14 mouse cellular contexts compared by ENCODE assay signal in the genomic region with DNA sequence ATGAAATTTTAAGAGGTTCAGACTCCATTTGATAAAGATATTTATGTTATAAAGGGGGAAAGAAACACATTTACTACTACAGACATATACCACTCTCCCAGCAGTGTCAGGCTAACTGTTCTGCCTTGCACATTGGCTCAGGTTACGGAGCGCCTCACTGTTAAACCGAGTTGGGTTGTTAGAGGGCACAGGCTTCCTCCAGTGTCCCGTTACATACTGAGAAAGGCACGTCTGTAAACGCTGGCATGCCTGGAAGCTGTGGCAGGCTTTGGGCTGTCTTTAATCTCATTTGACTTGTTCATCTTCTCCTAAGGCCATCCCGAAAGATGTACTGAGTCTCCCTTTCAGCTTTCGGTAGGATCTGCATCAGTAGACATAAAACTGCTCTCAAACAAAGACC.
DNase-seq lines count a peak whose midpoint lies in the region; ATAC-seq and TF ChIP-seq lines count a peak whose summit lies in the region.
"Had no signal": no experiment of that assay in that cellular context is flagged by ENCODE, and none has a peak within 500 bp of the region (broad histone marks: within the 10 kb centered on the region; RNA-seq: fewer than 3 reads in every experiment).

No protein-coding gene starts in this region.

- H3K4me2 ChIP-seq in midbrain, embryonic 12.5 days (replicated peaks) = 0 out of 2 replicates have a peak overlapping the region, but pooled peaks have one; percentile 23
- H3K4me2 ChIP-seq: heart, embryonic 12.5 days; hindbrain, embryonic 15.5 days; stomach, embryonic 15.5 days had no signal

- 8% methylated on average over 8 of the region's 8 CpGs for WGBS in midbrain, embryonic 12.5 days

- peak; percentile 51 for DNase-seq in gastrocnemius, adult 18-20 months (ENCODE audit: low spot score)
- no peak for DNase-seq in gastrocnemius, postnatal 25 days
- DNase-seq in brain, embryonic 14.5 days (ENCODE audit: low read depth) = peak; percentile 46
- DNase-seq in forelimb bud, embryonic 11.5 days (ENCODE audit: low read depth, low spot score) = peak; percentile 69
- no peak for DNase-seq in cerebellum, adult 11-12 months
- no peak for DNase-seq in cerebellum, postnatal 10 days
- DNase-seq in left cerebral cortex, adult 8-10 months (ENCODE audit: low spot score in 2 of 2) = no peak
- DNase-seq: cerebellum, adult 9-10 months; liver, postnatal 0 days; right cerebral cortex, postnatal 25 days had no signal

- H3K27me3 ChIP-seq in midbrain, embryonic 12.5 days = no peaks in the 10 kb centered on the region
- H3K27me3 ChIP-seq: heart, embryonic 12.5 days; hindbrain, embryonic 15.5 days; stomach, embryonic 15.5 days had no signal

- H3K4me3 ChIP-seq in midbrain, embryonic 12.5 days = no peak overlapping the region
- H3K4me3 ChIP-seq: heart, embryonic 12.5 days; hindbrain, embryonic 15.5 days; stomach, embryonic 15.5 days had no signal

- no peak for TF ChIP-seq CTCF in brain, embryonic 14.5 days (IDR thresholded peaks at IDR 0.05; ENCODE audit: borderline replicate concordance, extremely low read depth, insufficient read depth, insufficient read length)

- ATAC-seq in midbrain, embryonic 12.5 days (ENCODE audit: low FRiP score, low read depth) = peak; percentile 62
- ATAC-seq: liver, postnatal 0 days had no signal

- peaks cover 11% of the 10 kb centered on the region; the same call in 1 of the 2 replicates for H3K4me1 ChIP-seq in midbrain, embryonic 12.5 days
- H3K4me1 ChIP-seq: stomach, embryonic 15.5 days had no signal

- no peak overlapping the region for H3K9ac ChIP-seq in midbrain, embryonic 12.5 days (replicated peaks)
- H3K9ac ChIP-seq: heart, embryonic 12.5 days; hindbrain, embryonic 15.5 days; liver, postnatal 0 days; stomach, embryonic 15.5 days had no signal

- H3K9me3 ChIP-seq in midbrain, embryonic 12.5 days = no peaks in the 10 kb centered on the region
- H3K9me3 ChIP-seq: heart, embryonic 12.5 days; hindbrain, embryonic 15.5 days; stomach, embryonic 15.5 days had no signal

- H3K36me3 ChIP-seq in midbrain, embryonic 12.5 days = no peaks in the 10 kb centered on the region
- H3K36me3 ChIP-seq: heart, embryonic 12.5 days; hindbrain, embryonic 15.5 days; stomach, embryonic 15.5 days had no signal

- no peak for TF ChIP-seq POLR2A in brain, embryonic 14.5 days (IDR thresholded peaks at IDR 0.05; ENCODE audit: borderline replicate concordance, extremely low read depth, insufficient read depth, insufficient read length, poor library complexity, severe bottlenecking)

- 0 out of 2 replicates have a peak overlapping the region, but pooled peaks have one; percentile 35 for H3K27ac ChIP-seq in midbrain, embryonic 12.5 days (replicated peaks)
- H3K27ac ChIP-seq: stomach, embryonic 15.5 days had no signal

Comparison
In these comparisons a context has a peak if more than half of its experiments do, and no peak if none do; other contexts are left out.
1. DNase-seq: peak in gastrocnemius, adult 18-20 months (single experiment), brain, embryonic 14.5 days (single experiment) and forelimb bud, embryonic 11.5 days (single experiment); none in gastrocnemius, postnatal 25 days (single experiment), cerebellum, adult 11-12 months (single experiment), cerebellum, postnatal 10 days (0 of 2) and left cerebral cortex, adult 8-10 months (0 of 2).